Mouse (Mus musculus) small intestine, adult 10 weeks (tissue): ENCODE results near the gene Sec61b. TPM values are rescaled to one million over a fixed set of nuclear protein-coding genes. Genes with fewer than 3 reads are reported as not detected.

Experiments
- polyA plus RNA-seq: library from polyadenylated mRNA; stranded (reverse); fragments of 350-450 nt; fragmentation: Illumina TruSeq; extraction: RNeasy Lipid Tissue Mini Kit (QIAGEN cat#74804); gene quantifications from one replicate; pipeline ENCODE4 v1.2.3, GENCODE M21; 2014; ENCODE audit warnings: low replicate concordance

Gene Sec61b
- 158 TPM for polyA plus RNA-seq

DNA sequence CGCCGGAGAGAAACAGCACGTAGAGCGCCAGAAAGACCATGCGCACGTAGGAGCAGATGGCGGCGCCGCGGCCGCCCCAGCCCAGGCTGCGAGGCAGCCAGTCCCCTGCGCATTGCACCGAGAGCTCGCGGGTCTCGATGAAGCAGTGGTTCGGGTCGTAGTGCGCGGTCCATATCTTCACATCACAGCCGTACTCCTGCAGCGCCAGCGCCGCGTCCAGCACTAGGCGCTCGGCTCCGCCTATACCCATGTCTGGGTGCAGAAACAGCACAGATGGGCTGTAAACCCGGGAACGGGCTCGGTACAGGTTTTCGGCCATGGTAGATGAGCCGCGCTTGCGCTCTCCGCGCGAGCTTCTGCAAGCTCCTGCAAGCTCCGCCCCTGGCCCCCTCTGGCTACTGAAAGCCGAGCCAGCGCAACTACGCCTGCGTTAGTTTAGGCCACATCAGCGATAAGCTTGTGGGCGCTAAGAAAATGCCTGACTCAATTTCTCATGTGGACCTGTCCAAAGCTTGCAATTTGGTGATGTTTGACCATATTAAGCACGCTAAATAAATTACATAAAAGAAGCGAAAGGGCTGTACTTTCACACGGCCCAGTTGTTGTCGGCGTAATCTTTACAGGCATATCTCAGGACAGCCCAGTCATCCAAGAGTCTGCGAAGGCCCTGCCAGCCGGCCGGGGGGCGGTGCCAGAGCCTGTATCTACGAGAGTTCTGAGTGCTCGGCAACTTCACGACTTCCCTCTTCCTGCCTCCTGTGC, at the start of gene Sec61b, which contains the start of gene Alg2:
Sec61b (plus strand) TSS at position 691 of the 762 bp plus-strand sequence.
Alg2 (minus strand) TSS at position 366 of the 762 bp plus-strand sequence.

Other genes with a start within 250 kb of the Sec61b start
- 50.3 TPM for gene Tgfbr1, start 121.4 kb upstream of the Sec61b start, polyA plus RNA-seq
- gene Alg2, start 325 bp upstream of the Sec61b start, polyA plus RNA-seq, result 19.6 TPM